Mouse (Mus musculus): ENCODE data around the gene Cap2. TPM values are rescaled to one million over a fixed set of nuclear protein-coding genes. Genes with fewer than 3 reads are reported as not detected.

Cap2 gene
- 13.1 TPM for polyA plus RNA-seq (2014; fragmentation: Illumina TruSeq; extraction: RNeasy Lipid Tissue Mini Kit (QIAGEN cat#74804); ENCODE audit: low replicate concordance)

DNA sequence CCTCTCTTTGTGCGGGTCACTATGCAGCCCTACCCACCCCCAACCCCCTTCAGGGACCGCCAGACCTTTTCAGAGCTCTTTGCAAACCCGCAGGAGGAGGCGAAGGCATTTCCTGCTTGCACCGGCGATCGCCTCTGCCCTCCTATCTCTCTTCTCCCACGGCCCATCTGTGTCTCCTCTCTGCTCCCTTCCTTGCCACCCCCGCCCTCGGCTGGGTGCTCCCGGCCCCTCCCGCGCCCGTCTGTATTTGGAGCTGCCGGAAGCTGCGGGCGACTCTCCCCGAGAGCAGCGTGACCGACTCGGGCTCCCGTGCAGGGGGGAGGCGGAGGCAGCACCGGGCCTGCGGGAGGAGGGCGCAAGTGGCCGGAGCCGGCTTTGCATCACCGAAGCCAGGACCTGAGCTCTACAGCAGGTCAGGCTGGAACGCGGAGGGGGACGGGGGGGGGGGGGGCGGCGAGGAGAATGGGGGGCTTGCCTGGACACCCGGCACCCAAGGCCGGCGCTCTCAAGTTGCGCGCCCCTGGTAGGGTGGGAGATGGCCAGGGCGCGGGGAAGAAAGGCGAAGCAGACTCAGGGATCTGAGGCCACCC, at the start of gene Cap2:
Gene Cap2 (plus strand): TSS at position 49 of the 590 bp plus-strand sequence.

DNA sequence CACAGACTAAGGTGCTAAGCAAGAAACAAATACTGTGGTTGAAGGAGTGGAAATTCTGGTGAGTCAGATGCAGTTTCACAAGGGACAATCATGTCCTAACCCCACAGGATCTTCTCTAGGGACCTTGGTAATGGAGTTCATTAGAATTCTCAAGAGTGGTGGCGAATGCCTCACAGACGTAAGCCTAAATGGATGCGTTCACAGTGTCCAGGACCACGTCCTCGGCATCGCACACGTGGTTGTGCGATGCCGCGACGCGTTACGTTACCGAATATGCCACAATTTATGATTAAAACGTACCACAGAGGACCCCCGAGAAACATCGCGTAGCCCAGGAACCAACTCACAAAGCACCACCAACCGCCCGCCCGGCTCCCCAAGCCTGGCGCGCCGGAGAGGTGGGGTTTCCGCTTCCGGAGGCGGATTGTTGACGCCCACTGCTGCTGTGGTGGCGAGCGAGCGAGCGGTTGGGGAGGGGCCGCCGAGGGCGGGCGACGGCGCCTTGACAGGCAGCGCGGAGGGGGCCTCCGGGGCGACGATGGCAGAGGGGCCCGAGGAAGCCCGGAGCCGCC, 167.5 kb downstream of the Cap2 start, which contains the start of gene Fam8a1:
Gene Fam8a1 (plus strand): TSS at position 475 of the 572 bp plus-strand sequence.

Other genes with a start within 250 kb of the Cap2 start
- 1.2 TPM for gene Stmnd1, start 228.1 kb upstream of the Cap2 start, polyA plus RNA-seq (2014; fragmentation: Illumina TruSeq; extraction: RNeasy Lipid Tissue Mini Kit (QIAGEN cat#74804); ENCODE audit: low replicate concordance)
- gene Rbm24, start 83.4 kb upstream of the Cap2 start, polyA plus RNA-seq (2014; fragmentation: Illumina TruSeq; extraction: RNeasy Lipid Tissue Mini Kit (QIAGEN cat#74804); ENCODE audit: low replicate concordance) = 6.0 TPM
- gene Fam8a1, start 167.7 kb downstream of the Cap2 start, polyA plus RNA-seq (2014; fragmentation: Illumina TruSeq; extraction: RNeasy Lipid Tissue Mini Kit (QIAGEN cat#74804); ENCODE audit: low replicate concordance) = 511 TPM
- 66.2 TPM for gene Nup153, start 226.1 kb downstream of the Cap2 start, polyA plus RNA-seq (2014; fragmentation: Illumina TruSeq; extraction: RNeasy Lipid Tissue Mini Kit (QIAGEN cat#74804); ENCODE audit: low replicate concordance)

Measured in small intestine, adult 10 weeks (tissue).